In genomic region chr10:85482480-85482879, GRCm38 (mm10) we compare ENCODE assay signal across 15 mouse cellular contexts.
DNase-seq lines count a peak whose midpoint lies in the region; ATAC-seq and TF ChIP-seq lines count a peak whose summit lies in the region.
"Had no signal": no experiment of that assay in that cellular context is flagged by ENCODE, and none has a peak within 500 bp of the region (broad histone marks: within the 10 kb centered on the region; RNA-seq: fewer than 3 reads in every experiment).

No protein-coding gene starts in this region.

- no peak overlapping the region for H3K4me2 ChIP-seq in embryonic facial prominence, embryonic 14.5 days (ENCODE audit: low read depth, low read length)
- H3K4me2 ChIP-seq in hindbrain, postnatal 0 days (ENCODE audit: low read depth, low read length), result no peak overlapping the region
- no peak overlapping the region for H3K4me2 ChIP-seq in midbrain, postnatal 0 days (ENCODE audit: low read depth, low read length, poor library complexity, severe bottlenecking)
- H3K4me2 ChIP-seq: kidney, embryonic 15.5 days; limb, embryonic 13.5 days had no signal

- H3K9me3 ChIP-seq in embryonic facial prominence, embryonic 10.5 days, result no peaks in the 10 kb centered on the region
- H3K9me3 ChIP-seq in embryonic facial prominence, embryonic 14.5 days (ENCODE audit: control insufficient read depth, low read length), result no peaks in the 10 kb centered on the region
- no peaks in the 10 kb centered on the region for H3K9me3 ChIP-seq in hindbrain, postnatal 0 days (ENCODE audit: low read length)
- H3K9me3 ChIP-seq in midbrain, postnatal 0 days (ENCODE audit: low read length), result no peaks in the 10 kb centered on the region
- H3K9me3 ChIP-seq: kidney, embryonic 15.5 days; limb, embryonic 13.5 days had no signal

- H3K27ac ChIP-seq in embryonic facial prominence, embryonic 10.5 days (replicated peaks), result peak overlapping the region; percentile 48
- H3K27ac ChIP-seq in embryonic facial prominence, embryonic 14.5 days (replicated peaks; ENCODE audit: low read depth, low read length), result no peak overlapping the region
- H3K27ac ChIP-seq in hindbrain, postnatal 0 days, result peak overlapping the region; percentile 12
- H3K27ac ChIP-seq in midbrain, postnatal 0 days (ENCODE audit: low read depth, low read length), result peak overlapping the region; percentile 52
- H3K27ac ChIP-seq: kidney, embryonic 15.5 days; limb, embryonic 13.5 days; macrophage had no signal

- no peaks in the 10 kb centered on the region for H3K27me3 ChIP-seq in embryonic facial prominence, embryonic 10.5 days (replicated peaks; ENCODE audit: low read depth, poor library complexity, severe bottlenecking)
- no peaks in the 10 kb centered on the region for H3K27me3 ChIP-seq in embryonic facial prominence, embryonic 14.5 days (replicated peaks; ENCODE audit: control insufficient read depth, insufficient read depth, low read length)
- H3K27me3 ChIP-seq in hindbrain, postnatal 0 days (ENCODE audit: insufficient read depth, low read length), result no peaks in the 10 kb centered on the region
- no peaks in the 10 kb centered on the region for H3K27me3 ChIP-seq in midbrain, postnatal 0 days (ENCODE audit: insufficient read depth, low read length)
- H3K27me3 ChIP-seq: kidney, embryonic 15.5 days; limb, embryonic 13.5 days had no signal

- peak; percentile 20; the same call in 1 of the 2 replicates for ATAC-seq in embryonic facial prominence, embryonic 14.5 days (ENCODE audit: low read depth)
- peak; percentile 34; the same call in 1 of the 2 replicates for ATAC-seq in hindbrain, postnatal 0 days
- ATAC-seq in midbrain, postnatal 0 days (ENCODE audit: low FRiP score), result peak; percentile 60
- ATAC-seq: activated CD4-positive, CD25-positive, alpha-beta regulatory T cell, adult 4 months; inflammation-experienced regulatory T-cells, adult 6 months had no signal

- no peaks in the 10 kb centered on the region for H3K36me3 ChIP-seq in embryonic facial prominence, embryonic 10.5 days (replicated peaks)
- H3K36me3 ChIP-seq in embryonic facial prominence, embryonic 14.5 days (ENCODE audit: control insufficient read depth, insufficient read depth, low read length), result no peaks in the 10 kb centered on the region
- H3K36me3 ChIP-seq in hindbrain, postnatal 0 days (ENCODE audit: insufficient read depth, low read length), result no peaks in the 10 kb centered on the region
- no peaks in the 10 kb centered on the region for H3K36me3 ChIP-seq in midbrain, postnatal 0 days (ENCODE audit: insufficient read depth, low read length)
- H3K36me3 ChIP-seq: kidney, embryonic 15.5 days; limb, embryonic 13.5 days had no signal

- no peak overlapping the region for H3K9ac ChIP-seq in embryonic facial prominence, embryonic 14.5 days (ENCODE audit: low read depth, low read length)
- H3K9ac ChIP-seq in hindbrain, postnatal 0 days (replicated peaks; ENCODE audit: low read length), result 0 out of 2 replicates have a peak overlapping the region, but pooled peaks have one; percentile 2
- H3K9ac ChIP-seq in midbrain, postnatal 0 days (replicated peaks; ENCODE audit: low read length, poor library complexity, severe bottlenecking), result no peak overlapping the region
- H3K9ac ChIP-seq: kidney, embryonic 15.5 days; limb, embryonic 13.5 days had no signal

- WGBS in embryonic facial prominence, embryonic 10.5 days, result 35% methylated on average over 6 of the region's 6 CpGs
- WGBS in embryonic facial prominence, embryonic 14.5 days, result 31% methylated on average over 6 of the region's 6 CpGs
- 17% methylated on average over 6 of the region's 6 CpGs for WGBS in hindbrain, postnatal 0 days
- WGBS in midbrain, postnatal 0 days, result 21% methylated on average over 6 of the region's 6 CpGs

- TF ChIP-seq CTCF in hindbrain, postnatal 0 days (IDR thresholded peaks at IDR 0.05; ENCODE audit: low read depth), result peak; percentile 11; the same call in 1 of the 2 replicates
- TF ChIP-seq CTCF in midbrain, postnatal 0 days (IDR thresholded peaks at IDR 0.05), result peak; percentile 10; the same call in 1 of the 2 replicates

- DNase-seq in embryonic facial prominence, embryonic 10.5 days (ENCODE audit: low spot score), result peak; percentile 39
- no peak for DNase-seq in embryonic facial prominence, embryonic 14.5 days (ENCODE audit: low spot score)
- DNase-seq in hindbrain, postnatal 0 days (ENCODE audit: low spot score), result peak; percentile 42
- DNase-seq in midbrain, postnatal 0 days (ENCODE audit: low spot score), result no peak
- DNase-seq in layer of hippocampus, adult 18-20 months (ENCODE audit: low spot score in 2 of 2), result no peak
- DNase-seq in gastrocnemius, adult 8-10 months (ENCODE audit: low spot score in 2 of 2), result no peak
- no peak for DNase-seq in kidney, postnatal 36 days
- DNase-seq: lung, adult 18-20 months; thymus, postnatal 14 days had no signal

- no peak overlapping the region for H3K4me3 ChIP-seq in embryonic facial prominence, embryonic 10.5 days
- no peak overlapping the region for H3K4me3 ChIP-seq in embryonic facial prominence, embryonic 14.5 days (ENCODE audit: low read depth, low read length)
- H3K4me3 ChIP-seq in hindbrain, postnatal 0 days (ENCODE audit: low read length), result no peak overlapping the region
- H3K4me3 ChIP-seq in midbrain, postnatal 0 days (ENCODE audit: low read depth, low read length), result no peak overlapping the region
- H3K4me3 ChIP-seq: kidney, embryonic 15.5 days; limb, embryonic 13.5 days; myocyte had no signal

- H3K4me1 ChIP-seq in embryonic facial prominence, embryonic 10.5 days, result peaks cover 27% of the 10 kb centered on the region
- H3K4me1 ChIP-seq in embryonic facial prominence, embryonic 14.5 days (ENCODE audit: control insufficient read depth, insufficient read depth, low read length), result peaks cover 21% of the 10 kb centered on the region
- H3K4me1 ChIP-seq in hindbrain, postnatal 0 days (ENCODE audit: insufficient read depth, low read length), result peaks cover 24% of the 10 kb centered on the region
- H3K4me1 ChIP-seq in midbrain, postnatal 0 days (ENCODE audit: insufficient read depth, low read length), result peaks cover 17% of the 10 kb centered on the region; the same call in 1 of the 2 replicates

Comparison
In these comparisons a context has a peak if more than half of its experiments do, and no peak if none do; other contexts are left out.
1. DNase-seq: peak in embryonic facial prominence, embryonic 10.5 days (single experiment) and hindbrain, postnatal 0 days (single experiment); none in embryonic facial prominence, embryonic 14.5 days (single experiment), midbrain, postnatal 0 days (single experiment), layer of hippocampus, adult 18-20 months (0 of 2), gastrocnemius, adult 8-10 months (0 of 2) and kidney, postnatal 36 days (0 of 2).
2. Peak in every context shown above with its lines, with median percentiles within 50 percentile points of each other: ATAC-seq.